9 mouse cellular contexts compared by ENCODE assay signal in the genomic region with DNA sequence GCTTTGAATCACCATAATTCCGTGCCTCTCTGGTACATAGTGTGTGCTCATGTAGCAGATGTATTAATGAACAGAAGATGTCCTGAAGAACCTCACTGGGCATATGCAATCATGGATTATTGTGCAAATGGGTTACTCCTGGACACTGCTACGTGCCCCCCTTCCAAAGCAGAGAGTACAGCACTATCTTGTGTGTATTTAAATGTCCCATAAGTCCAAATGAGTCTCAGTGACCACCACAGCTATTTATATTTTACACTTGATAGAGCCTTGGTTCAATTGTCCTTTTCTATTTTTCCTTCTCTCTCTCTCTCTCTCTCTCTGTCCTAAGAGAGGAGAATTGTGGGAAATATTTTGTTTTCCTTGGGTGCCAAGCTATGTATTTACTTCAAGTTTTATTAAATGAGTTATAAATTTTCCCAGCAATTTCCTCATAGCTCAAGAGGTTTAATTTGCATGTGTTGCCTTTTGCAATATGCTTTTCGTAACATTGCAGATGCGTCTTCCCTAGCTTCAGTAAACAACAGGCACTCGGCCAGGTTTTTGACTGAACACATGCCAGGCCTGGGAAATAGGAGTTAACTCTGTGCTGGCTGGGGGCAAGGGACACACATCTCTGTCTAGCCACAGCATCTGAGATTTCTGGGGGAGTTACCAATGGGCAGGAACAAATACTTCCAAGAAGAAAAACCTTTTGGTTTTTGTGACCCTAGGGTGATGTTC.
DNase-seq lines count a peak whose midpoint lies in the region; TF ChIP-seq lines count a peak whose summit lies in the region.
"Had no signal": no experiment of that assay in that cellular context is flagged by ENCODE, and none has a peak within 500 bp of the region (broad histone marks: within the 10 kb centered on the region; RNA-seq: fewer than 3 reads in every experiment).

No protein-coding gene starts in this region.

- no peak overlapping the region for H3K27ac ChIP-seq in left cerebral cortex, adult 2 months
- H3K27ac ChIP-seq: heart, embryonic 15.5 days had no signal

- intact Hi-C loops in left cerebral cortex, postnatal 10 days (cut with DNase I), result no loop called here
- intact Hi-C loops in left cerebral cortex, adult 2 months (cut with DNase I), result no loop called here

- peak; percentile 26 to 66 for DNase-seq in cerebellum, postnatal 4 days (ENCODE audit: low spot score in 2 of 2)
- DNase-seq in cerebellum, adult 11 months, result no peak
- DNase-seq in left cerebral cortex, postnatal 10 days (ENCODE audit: extremely low spot score in 1 of 2, low spot score in 2 of 2), result peak; percentile 11 to 60
- DNase-seq in left cerebral cortex, adult 2 months (ENCODE audit: extremely low spot score in 1 of 2, low spot score in 2 of 2), result no peak
- peak; percentile 8 for DNase-seq in adrenal gland, adult 8-10 months
- DNase-seq in layer of hippocampus, adult 9-11 months, result peak; percentile 10
- DNase-seq in MN1 (ENCODE audit: low spot score), result no peak
- DNase-seq in thymus, postnatal 4 days, result no peak

- no peak overlapping the region for H3K4me3 ChIP-seq in left cerebral cortex, adult 2 months
- H3K4me3 ChIP-seq: heart, embryonic 15.5 days had no signal

- no peak for TF ChIP-seq CTCF in left cerebral cortex, adult 2 months (IDR thresholded peaks at IDR 0.05)

Comparison
In these comparisons a context has a peak if more than half of its experiments do, and no peak if none do; other contexts are left out.
1. DNase-seq: peak in cerebellum, postnatal 4 days (2 of 2), left cerebral cortex, postnatal 10 days (2 of 2), adrenal gland, adult 8-10 months (single experiment) and layer of hippocampus, adult 9-11 months (single experiment); none in cerebellum, adult 11 months (single experiment), left cerebral cortex, adult 2 months (0 of 2), MN1 (single experiment) and thymus, postnatal 4 days (single experiment).